Mouse (Mus musculus): ENCODE data around the gene Trim32. TPM values are rescaled to one million over a fixed set of nuclear protein-coding genes. Genes with fewer than 3 reads are reported as not detected.

Gene Trim32
- polyA plus RNA-seq (2012; rRNA removed): 14.4 and 16.9 TPM in 2 replicates

DNA sequence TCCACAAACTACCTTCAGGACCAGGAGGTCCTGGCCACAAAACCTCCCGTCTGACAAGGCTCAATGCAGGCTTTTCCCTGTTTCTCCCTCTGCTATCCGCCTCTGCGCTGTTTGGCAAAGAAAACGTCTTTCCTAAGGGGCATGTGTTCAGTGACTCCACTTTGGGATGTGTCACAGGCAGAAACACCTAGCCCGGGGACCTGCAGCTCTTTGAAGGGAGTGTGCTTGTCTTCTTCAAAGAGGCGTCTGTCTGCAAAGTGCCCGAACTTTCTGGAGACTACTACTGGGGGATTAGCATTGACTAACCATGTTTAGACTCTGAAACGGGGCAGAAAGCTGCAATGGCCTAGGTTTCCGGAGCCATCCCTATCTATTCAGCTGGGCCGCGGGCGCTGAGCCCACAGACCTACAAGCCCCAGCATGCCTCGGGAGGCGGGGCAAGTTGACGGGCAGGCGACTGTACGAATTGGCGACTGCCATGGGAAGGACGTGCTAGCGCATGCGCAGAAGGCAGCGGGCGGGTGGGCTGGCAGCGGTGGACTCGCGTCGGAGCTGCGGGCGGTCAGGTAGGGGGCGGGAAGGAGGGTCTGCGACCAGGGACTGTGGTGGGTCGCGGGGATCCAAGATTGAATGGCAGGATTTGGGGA, at the start of gene Trim32:
Trim32 (plus strand) TSS at position 483 of the 647 bp plus-strand sequence.
- DNase-seq (ENCODE audit: low read depth): peak; percentile 41

GRCm38 (mm10) chr4:65565493-65565892, 39.3 kb upstream of the Trim32 start:
- peak; percentile 66 for DNase-seq (ENCODE audit: low read depth)

DNA sequence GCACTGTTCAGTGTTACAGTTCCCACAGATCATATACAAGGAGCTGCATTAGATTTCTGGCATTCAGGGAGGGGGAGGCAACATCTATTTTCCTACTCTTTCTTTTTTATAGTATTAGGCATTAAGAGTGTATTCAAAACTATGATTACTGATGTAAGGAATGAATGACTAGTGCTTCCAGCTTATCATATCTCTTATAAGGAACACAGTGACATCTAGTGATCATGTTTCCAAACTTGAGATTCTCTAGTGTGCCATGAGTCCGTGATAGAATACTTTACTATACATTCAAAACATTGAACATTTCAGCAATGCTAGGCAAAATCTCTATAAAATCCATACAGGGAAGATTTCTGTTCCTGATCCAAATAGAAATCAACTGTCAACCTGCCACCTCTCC, 24.5 kb upstream of the Trim32 start:
- DNase-seq (ENCODE audit: low read depth): no peak

- no peak for DNase-seq (ENCODE audit: low read depth)
Measured at GRCm38 (mm10) chr4:65586947-65587346, 17.8 kb upstream of the Trim32 start.

GRCm38 (mm10) chr4:65589780-65590179, 15.0 kb upstream of the Trim32 start:
- DNase-seq (ENCODE audit: low read depth): no peak

DNA sequence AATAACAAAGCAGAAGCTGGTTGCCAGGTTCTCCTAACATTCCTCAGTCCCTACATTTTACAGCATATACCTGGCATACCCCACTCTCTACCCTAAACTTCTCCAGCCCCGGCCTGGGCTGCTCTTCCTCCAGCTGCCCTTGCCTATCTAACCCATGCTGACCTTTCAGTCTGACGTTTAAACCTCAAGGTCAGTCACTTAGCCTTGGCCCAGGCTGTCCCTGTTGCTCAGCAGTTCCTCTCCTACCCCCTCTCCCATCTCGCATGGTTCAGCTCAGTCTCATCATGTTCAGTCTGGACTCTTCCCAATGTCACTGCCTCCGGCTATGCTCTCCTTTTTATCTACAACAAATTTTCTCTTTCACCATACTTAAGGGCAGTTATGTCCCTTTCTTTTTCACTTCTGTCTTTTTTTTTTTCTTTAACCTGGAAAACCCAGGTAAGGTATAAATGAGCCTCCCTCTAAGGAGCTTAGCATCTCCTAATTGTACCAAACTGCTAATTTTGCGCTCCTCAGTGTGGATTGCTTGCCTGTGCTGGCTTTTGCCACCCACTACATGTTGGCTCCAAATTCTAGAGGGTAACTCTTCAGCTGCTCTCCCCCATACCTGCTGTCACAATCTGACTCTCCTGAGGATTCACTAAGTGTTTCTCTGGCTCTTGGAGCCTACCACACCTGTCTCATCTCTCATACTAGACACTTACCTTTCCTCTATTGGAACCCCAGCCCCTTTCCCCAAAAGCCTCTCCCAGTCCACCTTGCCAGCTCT, 10.0 kb upstream of the Trim32 start:
- no peak for DNase-seq (ENCODE audit: low read depth)

DNA sequence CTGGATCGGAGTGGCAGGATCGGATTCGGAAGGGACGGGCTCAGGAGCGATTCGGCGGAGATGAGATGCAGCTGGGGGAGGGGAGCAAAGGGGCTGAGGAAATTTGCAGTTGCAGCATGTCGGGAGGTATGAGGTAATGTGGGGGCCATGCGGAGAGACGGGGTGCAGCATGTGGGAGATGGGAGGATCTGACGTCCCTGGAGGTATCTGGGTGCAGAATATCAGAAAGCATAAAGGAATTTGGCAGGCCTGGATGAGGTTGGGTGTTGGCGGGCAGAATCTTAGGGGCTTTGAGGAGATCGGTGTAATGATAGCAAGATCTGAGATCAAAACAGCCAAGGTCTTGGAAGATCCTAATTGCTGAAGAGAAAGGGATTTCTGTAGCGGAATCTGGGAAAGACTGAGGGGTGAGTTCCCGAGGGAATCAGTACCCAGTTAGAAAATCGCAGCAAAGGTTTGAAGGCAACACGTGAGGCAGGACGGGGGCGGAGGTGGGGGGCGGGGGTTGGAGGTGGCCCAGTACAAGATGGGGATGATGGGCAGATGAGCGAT, 441 bp downstream of the Trim32 start:
- no peak for DNase-seq (ENCODE audit: low read depth)

GRCm38 (mm10) chr4:65607184-65607631, 2.4 kb downstream of the Trim32 start:
- no peak for DNase-seq (ENCODE audit: low read depth)

GRCm38 (mm10) chr4:65608112-65608511, 3.3 kb downstream of the Trim32 start:
- no peak for DNase-seq (ENCODE audit: low read depth)

DNA sequence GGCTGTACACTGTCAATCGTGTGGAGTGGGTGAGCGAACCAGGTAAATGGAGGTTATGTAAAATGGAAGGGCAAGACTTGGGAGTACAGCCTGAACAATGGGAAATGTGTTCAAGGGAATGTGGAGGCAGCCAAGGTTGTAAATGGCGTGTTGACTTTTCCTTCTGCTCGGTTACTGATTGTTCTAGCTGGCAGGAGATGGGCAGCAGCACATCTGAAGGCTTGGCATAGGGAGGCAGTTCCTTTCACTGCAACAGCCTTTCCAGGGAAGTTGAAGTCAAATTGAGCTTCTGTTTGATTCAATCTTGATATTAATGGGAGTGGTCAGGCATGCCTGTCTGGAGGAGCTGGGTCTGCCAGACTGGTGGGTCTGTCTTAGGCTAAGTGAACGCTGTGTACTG, 5.5 kb downstream of the Trim32 start:
- DNase-seq (ENCODE audit: low read depth): no peak

GRCm38 (mm10) chr4:65610896-65611295, 6.1 kb downstream of the Trim32 start:
- no peak for DNase-seq (ENCODE audit: low read depth)

- DNase-seq (ENCODE audit: low read depth): no peak
Measured at GRCm38 (mm10) chr4:65613135-65613534, 8.3 kb downstream of the Trim32 start.

- DNase-seq (ENCODE audit: low read depth): no peak
Measured at GRCm38 (mm10) chr4:65620125-65620524, 15.3 kb downstream of the Trim32 start.

DNA sequence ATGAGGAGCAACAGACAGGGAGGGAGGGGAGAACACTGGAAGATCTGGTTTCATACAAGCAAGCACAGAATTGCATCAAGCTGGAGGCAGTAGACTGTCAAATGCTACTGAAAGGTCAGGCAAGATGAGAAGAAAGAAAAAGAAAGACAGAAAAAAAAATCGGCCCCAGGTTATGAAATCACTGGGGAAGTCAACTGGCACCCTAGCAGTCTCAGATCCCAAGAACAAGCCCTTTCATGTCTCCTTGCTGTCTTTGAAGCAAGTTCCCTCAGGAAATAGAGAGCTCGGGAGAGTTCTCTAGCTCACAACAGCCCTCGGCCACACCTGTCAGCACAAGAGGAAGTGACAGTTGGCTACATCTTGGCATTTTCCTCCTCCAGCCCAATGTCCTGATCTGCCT, 33.4 kb downstream of the Trim32 start:
- DNase-seq (ENCODE audit: low read depth): peak; percentile 54

- no peak for DNase-seq (ENCODE audit: low read depth)
Measured at GRCm38 (mm10) chr4:65642611-65643010, 37.8 kb downstream of the Trim32 start.

- DNase-seq (ENCODE audit: low read depth): no peak
Measured at GRCm38 (mm10) chr4:65654723-65655122, 49.9 kb downstream of the Trim32 start.

DNA sequence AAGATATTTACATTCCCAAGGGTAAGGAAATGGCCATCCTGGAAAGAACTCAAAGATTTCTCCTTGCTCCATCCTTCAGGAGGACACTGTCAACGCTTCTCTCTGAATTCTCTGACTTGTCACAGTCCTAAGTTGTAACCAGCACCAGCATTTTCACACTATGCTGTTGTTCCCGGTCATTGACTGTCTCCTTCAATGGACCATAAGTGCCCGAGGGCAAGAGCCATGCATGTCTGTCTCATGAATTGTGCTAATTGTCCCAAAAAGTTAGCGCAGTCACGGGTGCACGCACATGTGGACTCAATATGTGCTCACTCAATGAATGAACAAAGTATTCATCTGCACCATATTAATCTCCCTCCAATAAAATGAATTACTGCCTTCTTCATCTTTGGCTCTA, 58.4 kb downstream of the Trim32 start:
- DNase-seq (ENCODE audit: low read depth): no peak
